Mouse (Mus musculus) G1E (cell line): ENCODE measurements at regions not wholly inside any gene's neighbourhood (a gene's known extent, or its start where the extent isn't known, plus 50 kb on each side); places are given as distances from the start of the nearest gene placed in this dataset.

ENCODE experiments used
- CTCF ChIP-seq: IDR thresholded peaks from 2 replicates; pipeline ENCODE4 v1.5.1; 2012; ENCODE audit warnings: low read depth, low read length, inconsistent platforms, mixed read lengths
- GATA1 ChIP-seq: IDR thresholded peaks from 2 replicates; pipeline ENCODE4 v1.6.1; 2012; ENCODE audit warnings: borderline replicate concordance, low read length, inconsistent platforms, mixed read lengths
- POLR2AphosphoS5 ChIP-seq: IDR thresholded peaks from 2 replicates; pipeline ENCODE4 v1.6.1; 2012; ENCODE audit warnings: low read depth, low read length, inconsistent platforms; ENCODE audit not compliant: insufficient replicate concordance
- TAL1 ChIP-seq: conservative IDR thresholded peaks from 2 replicates; pipeline ENCODE4 v1.6.1; 2012; ENCODE audit warnings: low read depth, low read length, inconsistent platforms, mixed read lengths

DNA sequence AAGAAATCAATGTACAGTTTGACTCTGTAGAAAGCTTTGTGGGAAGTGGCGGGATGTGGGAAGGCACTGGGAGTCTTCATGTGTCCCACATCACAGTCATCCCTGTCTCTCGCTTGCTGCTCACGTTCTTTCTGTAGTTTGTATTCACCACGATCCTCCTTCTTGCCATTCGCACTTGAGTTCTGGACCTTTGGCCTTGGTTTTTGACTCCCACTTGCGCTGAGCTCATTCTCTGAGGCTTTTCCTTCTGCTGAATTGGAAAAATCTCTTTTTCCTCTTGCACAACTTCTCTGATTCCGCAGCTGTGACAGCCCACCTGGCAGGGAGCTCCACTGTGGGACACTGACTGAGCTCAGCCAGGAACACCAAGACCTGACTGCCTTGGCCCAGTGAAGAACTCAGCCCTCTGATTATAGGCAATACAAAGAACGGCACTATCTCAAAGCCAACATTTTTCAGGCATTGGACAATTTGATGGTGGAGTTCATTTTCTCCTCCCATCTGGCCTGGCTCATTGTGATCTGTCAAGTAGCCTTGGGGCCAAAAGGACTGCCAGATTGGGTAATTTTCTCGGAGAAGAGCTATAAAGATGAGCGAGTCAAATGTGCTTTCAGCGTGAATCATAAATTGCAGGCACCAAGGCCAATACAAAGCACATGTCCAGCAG is 299.9 kb downstream of the Plpp3 start:
- TF ChIP-seq CTCF: no peak
- no peak for TF ChIP-seq GATA1
- no peak for TF ChIP-seq TAL1
- TF ChIP-seq POLR2AphosphoS5: no peak
